Mouse (Mus musculus) liver, postnatal 0 days (tissue): ENCODE results near the gene Ssr2. TPM values are rescaled to one million over a fixed set of nuclear protein-coding genes. Genes with fewer than 3 reads are reported as not detected.
"Not testable (repeated sequence)": the region's sequence is repeated elsewhere in the genome, so short reads cannot be mapped to it uniquely, and the experiment has no call there.

Experiments used
- ATAC-seq: fragments of 200-750 bp; cut with Nextera tagmentation; 2 replicates; pipeline ENCODE4 v1.8.0; 2017; ENCODE audit warnings: mild to moderate bottlenecking, moderate library complexity
- DNase-seq: peaks from one replicate; pipeline ENCODE4 v3.0.0-alpha.2; 2016
- H3K27ac ChIP-seq: fragments of 300-500 bp; sonication (generic); 2 replicates; pipeline ENCODE4 v1.5.1; 2014; ENCODE audit warnings: antibody characterized with exemption, moderate library complexity, mild to moderate bottlenecking, low read depth
- H3K27me3 ChIP-seq: fragments of 300-500 bp; sonication (generic); 2 replicates; pipeline ENCODE4 v1.6.1; 2014; ENCODE audit warnings: low read length, control low read depth, mixed read lengths; ENCODE audit not compliant: insufficient read depth
- H3K36me3 ChIP-seq: fragments of 300-500 bp; sonication (generic); replicated peaks from 2 replicates; pipeline ENCODE4 v1.6.1; 2014; ENCODE audit warnings: mild to moderate bottlenecking, control low read depth, low read length, moderate library complexity, mixed read lengths; ENCODE audit not compliant: insufficient read depth
- H3K4me1 ChIP-seq: fragments of 300-500 bp; sonication (generic); 2 replicates; pipeline ENCODE4 v1.6.1; 2014; ENCODE audit warnings: antibody characterized with exemption, mild to moderate bottlenecking, control low read depth; ENCODE audit not compliant: insufficient read depth
- H3K4me2 ChIP-seq: fragments of 300-500 bp; sonication (generic); 2 replicates; pipeline ENCODE4 v1.6.1; 2014; ENCODE audit warnings: low read depth, mild to moderate bottlenecking, low read length, moderate library complexity, mixed read lengths
- H3K4me3 ChIP-seq: fragments of 300-500 bp; sonication (generic); 2 replicates; pipeline ENCODE4 v1.5.1; 2014; ENCODE audit warnings: low read depth, low read length
- H3K9ac ChIP-seq: fragments of 300-500 bp; sonication (generic); replicated peaks from 2 replicates; pipeline ENCODE4 v1.6.1; 2014; ENCODE audit warnings: mild to moderate bottlenecking, moderate library complexity
- H3K9me3 ChIP-seq: fragments of 300-500 bp; sonication (generic); 2 replicates; pipeline ENCODE4 v1.6.1; 2016; ENCODE audit warnings: mild to moderate bottlenecking, control low read depth, low read length, mixed read lengths
- CTCF ChIP-seq: sonication (generic); IDR thresholded peaks from 2 replicates; pipeline ENCODE4 v1.5.1; 2016; ENCODE audit warnings: antibody characterized with exemption, low read depth
- EP300 ChIP-seq: IDR thresholded peaks from 2 replicates; pipeline ENCODE4 v1.6.1; 2016; ENCODE audit warnings: antibody characterized with exemption, low read depth, mild to moderate bottlenecking
- WGBS: fragments of 180-500 bp; shearing (Covaris S2); extraction: QIAGEN DNeasy Blood & Tissue Kit; methylation state at CpG from one replicate; pipeline ENCODE4 v1.1.7; 2014; ENCODE audit not compliant: insufficient replicate concordance; 5-methylcytosine and 5-hydroxymethylcytosine counted together
- polyA plus RNA-seq: library from polyadenylated mRNA; unstranded; fragments of >200 nt; fragmentation: Nextera tagmentation; extraction: Ambion mirVana; gene quantifications from 2 replicates; pipeline ENCODE4 v1.2.1, GENCODE M21; 2015

Ssr2 gene
- polyA plus RNA-seq, 1 experiment from 2014 or later, result 155 TPM

GRCm38 (mm10) chr3:88590246-88590645 is 14.6 kb downstream of the Ssr2 start:
- H3K36me3 ChIP-seq, result peaks cover 26% of the 10 kb centered on the region
- no peak for DNase-seq

GRCm38 (mm10) chr3:88591044-88591443 is 15.4 kb downstream of the Ssr2 start:
- peaks cover 24% of the 10 kb centered on the region for H3K4me1 ChIP-seq
- H3K9ac ChIP-seq, result no peak overlapping the region
- H3K27me3 ChIP-seq, result no peaks in the 10 kb centered on the region
- no peak overlapping the region for H3K27ac ChIP-seq
- no peak overlapping the region for H3K4me2 ChIP-seq
- peak; percentile 40 for ATAC-seq
- WGBS, result 45% methylated on average over 3 of the region's 3 CpGs
- TF ChIP-seq EP300, result no peak
- DNase-seq, result peak; percentile 36
- no peaks in the 10 kb centered on the region for H3K9me3 ChIP-seq
- H3K36me3 ChIP-seq, result peaks cover 20% of the 10 kb centered on the region
- H3K4me3 ChIP-seq, result no peak overlapping the region

More at GRCm38 (mm10) chr3:88590246-88590645, 14.6 kb downstream of the Ssr2 start:
- ATAC-seq, result no peak
- WGBS, result 45% methylated on average over 5 of the region's 5 CpGs
- no peak overlapping the region for H3K4me2 ChIP-seq
- no peak overlapping the region for H3K27ac ChIP-seq
- H3K27me3 ChIP-seq, result no peaks in the 10 kb centered on the region
- H3K9ac ChIP-seq, result no peak overlapping the region
- no peaks in the 10 kb centered on the region for H3K9me3 ChIP-seq
- H3K4me1 ChIP-seq, result peaks cover 24% of the 10 kb centered on the region
- no peak overlapping the region for H3K4me3 ChIP-seq
- no peak for TF ChIP-seq CTCF

- Histone ChIP-seq H3K27ac (peak overlapping the region; percentile 74), H3K4me3 (peak overlapping the region; percentile 23)
- DNase-seq, result peak; percentile 48
These were observed 16.5 kb downstream of the Ssr2 start for GRCm38 (mm10) chr3:88591950-88592731.

GRCm38 (mm10) chr3:88592942-88593576 is 17.4 kb downstream of the Ssr2 start:
- H3K27me3 ChIP-seq, result no peaks in the 10 kb centered on the region
- H3K4me1 ChIP-seq, result peaks cover 24% of the 10 kb centered on the region
- H3K36me3 ChIP-seq, result peaks cover 2% of the 10 kb centered on the region
- TF ChIP-seq EP300 (no peak), CTCF (no peak)
- ATAC-seq (0 out of 2 replicates have a peak, but pooled peaks have one; percentile 11), DNase-seq (peak; percentile 22)
- peak overlapping the region; percentile 63 for H3K4me2 ChIP-seq
- no peaks in the 10 kb centered on the region for H3K9me3 ChIP-seq
- peak overlapping the region; percentile 38 for H3K9ac ChIP-seq
- H3K4me3 ChIP-seq, result peak overlapping the region; percentile 23
- H3K27ac ChIP-seq, result peak overlapping the region; percentile 74
- WGBS, result 26% methylated on average over 10 of the region's 10 CpGs

More at GRCm38 (mm10) chr3:88591950-88592731, 16.5 kb downstream of the Ssr2 start:
- no peaks in the 10 kb centered on the region for H3K27me3 ChIP-seq
- peak; percentile 69 for TF ChIP-seq CTCF
- no peak for TF ChIP-seq EP300
- ATAC-seq, result peak; percentile 61
- peaks cover 11% of the 10 kb centered on the region for H3K36me3 ChIP-seq
- WGBS, result 19% methylated on average over 9 of the region's 9 CpGs
- peak overlapping the region; percentile 63 for H3K4me2 ChIP-seq
- no peaks in the 10 kb centered on the region for H3K9me3 ChIP-seq
- H3K9ac ChIP-seq, result peak overlapping the region; percentile 17; the same call in 1 of the 2 replicates
- H3K4me1 ChIP-seq, result peaks cover 24% of the 10 kb centered on the region

GRCm38 (mm10) chr3:88593893-88594580 is 18.4 kb downstream of the Ssr2 start:
- H3K27me3 ChIP-seq, result no peaks in the 10 kb centered on the region
- no peak for ATAC-seq
- WGBS, result 59% methylated on average over 10 of the region's 10 CpGs
- no peak overlapping the region for H3K27ac ChIP-seq
- no peak overlapping the region for H3K4me3 ChIP-seq
- peaks cover 24% of the 10 kb centered on the region for H3K4me1 ChIP-seq
- H3K4me2 ChIP-seq, result no peak overlapping the region
- no peaks in the 10 kb centered on the region for H3K36me3 ChIP-seq
- no peaks in the 10 kb centered on the region for H3K9me3 ChIP-seq
- TF ChIP-seq EP300 (no peak), CTCF (no peak)
- H3K9ac ChIP-seq, result no peak overlapping the region
- DNase-seq, result no peak

- not testable (repeated sequence) for H3K36me3 ChIP-seq, DNase-seq, H3K27me3 ChIP-seq, H3K4me3 ChIP-seq, H3K27ac ChIP-seq, H3K4me2 ChIP-seq, H3K9me3 ChIP-seq, ATAC-seq, H3K9ac ChIP-seq
- H3K4me1 ChIP-seq, result peaks cover 17% of the 10 kb centered on the region
- 84% methylated on average over 4 of the region's 4 CpGs for WGBS
These were observed 20.9 kb downstream of the Ssr2 start for GRCm38 (mm10) chr3:88596547-88596946.
